Mouse (Mus musculus) liver, embryonic 14.5 days (tissue): Measurements from ENCODE around the gene Ensa.

Experiments
- CTCF ChIP-seq: IDR thresholded peaks from 2 replicates; pipeline ENCODE4 v1.5.1; 2016; ENCODE audit warnings: antibody characterized with exemption, low read depth, control low read depth
- EP300 ChIP-seq: IDR thresholded peaks from 2 replicates; pipeline ENCODE4 v1.6.1; 2016; ENCODE audit warnings: antibody characterized with exemption, low read depth

- no peak for TF ChIP-seq CTCF
- TF ChIP-seq EP300, result no peak
Measured at GRCm38 (mm10) chr3:95630856-95631255, 6.1 kb downstream of the Ensa start.
